Mouse (Mus musculus) ES-Bruce4 (cell line): Measurements from ENCODE around the gene Psmd12. TPM values are rescaled to one million over a fixed set of nuclear protein-coding genes. Genes with fewer than 3 reads are reported as not detected.

Source experiments
- H3K27ac ChIP-seq: 2 replicates; pipeline ENCODE4 v1.5.1; 2012; ENCODE audit warnings: low read length, inconsistent platforms; ENCODE audit not compliant: insufficient read depth
- H3K27me3 ChIP-seq: 2 replicates; pipeline ENCODE4 v1.6.1; 2012; ENCODE audit warnings: mild to moderate bottlenecking, low read length, inconsistent platforms; ENCODE audit not compliant: control insufficient read depth, poor library complexity, insufficient read depth, severe bottlenecking
- H3K36me3 ChIP-seq: 2 replicates; pipeline ENCODE4 v1.6.1; 2012; ENCODE audit warnings: inconsistent platforms, mild to moderate bottlenecking, low read length, moderate library complexity; ENCODE audit not compliant: control insufficient read depth, poor library complexity, insufficient read depth, severe bottlenecking
- H3K4me1 ChIP-seq: one replicate; pipeline ENCODE4 v1.8.1; 2011; ENCODE audit warnings: low read length; ENCODE audit not compliant: control insufficient read depth, insufficient read depth
- H3K4me3 ChIP-seq: 2 replicates; pipeline ENCODE4 v1.5.1; 2011; ENCODE audit warnings: low read depth, mild to moderate bottlenecking, low read length
- H3K9ac ChIP-seq: 2 replicates; pipeline ENCODE4 v1.6.1; 2012; ENCODE audit warnings: low read depth, mild to moderate bottlenecking, inconsistent platforms; ENCODE audit not compliant: poor library complexity, severe bottlenecking
- H3K9me3 ChIP-seq: replicated peaks from 2 replicates; pipeline ENCODE4 v1.6.1; 2012; ENCODE audit warnings: mild to moderate bottlenecking, low read length, inconsistent platforms; ENCODE audit not compliant: control insufficient read depth, poor library complexity, insufficient read depth, severe bottlenecking
- CTCF ChIP-seq: IDR thresholded peaks from one replicate; pipeline ENCODE4 v1.8.1; 2011; ENCODE audit warnings: low read depth, low read length
- EP300 ChIP-seq: IDR thresholded peaks from 2 replicates; pipeline ENCODE4 v1.6.1; 2011; ENCODE audit warnings: low read depth, low read length; ENCODE audit not compliant: insufficient read depth
- POLR2A ChIP-seq: IDR thresholded peaks from one replicate; pipeline ENCODE4 v1.8.1; 2011; ENCODE audit warnings: low read length; ENCODE audit not compliant: insufficient read depth
- polyA plus RNA-seq: library from polyadenylated mRNA; stranded (reverse); fragments of >200 nt; gene quantifications from 2 replicates; pipeline ENCODE4 v1.2.4, GENCODE M21; 2011; ENCODE audit warnings: low read depth; ENCODE audit not compliant: missing spikeins, insufficient read depth, insufficient read length

Gene Psmd12
- polyA plus RNA-seq, 1 experiment, result 167 TPM

- Histone ChIP-seq H3K27me3 (no peaks in the 10 kb centered on the region), H3K9me3 (no peaks in the 10 kb centered on the region), H3K36me3 (no peaks in the 10 kb centered on the region), H3K4me3 (no peak overlapping the region), H3K4me1 (no peaks in the 10 kb centered on the region), H3K27ac (no peak overlapping the region), H3K9ac (no peak overlapping the region)
- no peak for TF ChIP-seq POLR2A
- TF ChIP-seq CTCF, result no peak
- no peak for TF ChIP-seq EP300
Measured at GRCm38 (mm10) chr11:107465041-107465440, 14.2 kb upstream of the Psmd12 start.

GRCm38 (mm10) chr11:107465969-107466368 lies 13.3 kb upstream of the Psmd12 start:
- Histone ChIP-seq H3K4me3 (no peak overlapping the region), H3K27me3 (no peaks in the 10 kb centered on the region), H3K27ac (no peak overlapping the region), H3K36me3 (no peaks in the 10 kb centered on the region), H3K9me3 (no peaks in the 10 kb centered on the region), H3K4me1 (no peaks in the 10 kb centered on the region), H3K9ac (no peak overlapping the region)
- no peak for TF ChIP-seq CTCF
- no peak for TF ChIP-seq POLR2A
- TF ChIP-seq EP300, result no peak

DNA sequence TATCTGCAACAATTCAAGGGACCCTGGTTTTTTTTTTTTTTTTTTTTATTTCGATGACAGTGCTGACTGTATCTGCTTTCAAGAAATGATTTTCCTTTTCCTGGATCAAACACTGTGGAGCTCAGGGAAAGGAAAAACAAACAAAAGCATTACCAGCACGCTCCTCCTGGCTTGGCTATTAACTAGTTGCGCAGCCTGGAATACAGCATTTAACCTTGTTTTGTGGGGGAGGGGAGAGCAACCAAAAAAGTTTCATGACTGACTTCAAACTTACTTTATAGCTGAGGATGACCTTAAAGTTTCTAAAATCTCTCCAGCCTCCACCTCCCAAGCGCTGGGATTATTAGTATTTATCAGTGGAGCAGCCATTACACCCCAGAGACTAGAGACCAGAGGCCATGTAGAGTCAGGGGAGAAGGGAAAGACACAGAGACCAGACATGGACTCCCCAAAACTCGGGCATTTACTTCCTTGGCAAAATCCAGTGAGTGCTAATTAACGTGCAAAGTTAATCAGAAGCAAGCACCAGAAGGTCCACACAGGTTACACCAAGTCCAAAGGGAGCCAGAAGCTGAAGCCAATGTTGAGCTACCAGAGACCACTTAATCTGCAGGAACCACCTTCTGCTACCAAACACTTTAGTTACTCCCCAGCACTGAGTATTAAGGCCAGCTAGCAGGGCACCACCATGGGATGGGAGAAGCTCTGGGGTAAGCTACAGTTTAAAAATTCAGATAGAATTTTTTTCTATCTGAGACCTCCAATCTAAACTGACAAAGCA lies 12.5 kb upstream of the Psmd12 start:
- no peaks in the 10 kb centered on the region for H3K9me3 ChIP-seq
- TF ChIP-seq CTCF, result no peak
- no peak for TF ChIP-seq POLR2A
- TF ChIP-seq EP300, result no peak
- H3K4me3 ChIP-seq, result no peak overlapping the region
- H3K9ac ChIP-seq, result no peak overlapping the region
- H3K4me1 ChIP-seq, result no peaks in the 10 kb centered on the region
- no peaks in the 10 kb centered on the region for H3K36me3 ChIP-seq
- peak overlapping the region; percentile 4 for H3K27ac ChIP-seq
- no peaks in the 10 kb centered on the region for H3K27me3 ChIP-seq

- peak overlapping the region; percentile 70 for H3K27ac ChIP-seq
- H3K36me3 ChIP-seq, result no peaks in the 10 kb centered on the region
- H3K9ac ChIP-seq, result peak overlapping the region; percentile 87
- H3K4me1 ChIP-seq, result no peaks in the 10 kb centered on the region
- TF ChIP-seq EP300 (no peak), POLR2A (no peak), CTCF (no peak)
- no peaks in the 10 kb centered on the region for H3K27me3 ChIP-seq
- H3K4me3 ChIP-seq, result peak overlapping the region; percentile 93
- H3K9me3 ChIP-seq, result no peaks in the 10 kb centered on the region
Measured at GRCm38 (mm10) chr11:107468252-107469030, 10.8 kb upstream of the Psmd12 start.

DNA sequence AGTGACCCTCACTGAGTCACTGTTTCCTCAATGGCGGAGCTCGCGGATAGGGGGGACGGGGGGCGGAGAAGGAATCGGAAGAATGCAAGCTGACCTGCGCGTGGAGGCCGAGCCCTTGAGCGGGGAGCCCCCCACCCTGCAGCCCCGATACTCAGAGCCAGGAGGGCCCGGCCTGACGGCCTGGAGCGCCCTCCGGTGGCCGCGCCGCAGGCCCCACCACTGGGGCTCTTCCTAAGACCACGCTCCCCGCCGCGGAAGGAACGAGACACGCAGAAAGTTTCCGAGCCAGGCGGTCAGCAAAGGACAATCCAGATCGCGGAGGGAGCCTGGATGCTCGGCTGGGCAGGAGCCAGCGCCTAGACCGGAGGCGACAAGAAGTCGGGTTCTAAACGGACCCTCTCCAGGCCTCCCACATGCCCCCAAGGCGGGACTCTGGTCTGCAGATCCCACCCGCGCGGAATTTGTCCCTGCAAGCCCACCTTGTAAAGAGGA lies 10.2 kb upstream of the Psmd12 start:
- no peaks in the 10 kb centered on the region for H3K9me3 ChIP-seq
- peak overlapping the region; percentile 70 for H3K27ac ChIP-seq
- peak overlapping the region; percentile 93 for H3K4me3 ChIP-seq
- H3K36me3 ChIP-seq, result no peaks in the 10 kb centered on the region
- H3K4me1 ChIP-seq, result no peaks in the 10 kb centered on the region
- H3K27me3 ChIP-seq, result no peaks in the 10 kb centered on the region
- peak; percentile 73 for TF ChIP-seq CTCF
- no peak for TF ChIP-seq EP300
- no peak for TF ChIP-seq POLR2A
- H3K9ac ChIP-seq, result peak overlapping the region; percentile 87
